Mouse (Mus musculus) ovary, postnatal 14 days (tissue): Measurements from ENCODE around the gene Rnaseh2a.
A peak's percentile ranks its signal among the peaks of the same experiment; 100 is the strongest.
"Not testable (repeated sequence)": the region's sequence is repeated elsewhere in the genome, so short reads cannot be mapped to it uniquely, and the experiment has no call there.

Source experiments
- DNase-seq: peaks from one replicate; pipeline ENCODE4 v3.0.0; 2022; ENCODE audit warnings: low spot score

Rnaseh2a gene

DNA sequence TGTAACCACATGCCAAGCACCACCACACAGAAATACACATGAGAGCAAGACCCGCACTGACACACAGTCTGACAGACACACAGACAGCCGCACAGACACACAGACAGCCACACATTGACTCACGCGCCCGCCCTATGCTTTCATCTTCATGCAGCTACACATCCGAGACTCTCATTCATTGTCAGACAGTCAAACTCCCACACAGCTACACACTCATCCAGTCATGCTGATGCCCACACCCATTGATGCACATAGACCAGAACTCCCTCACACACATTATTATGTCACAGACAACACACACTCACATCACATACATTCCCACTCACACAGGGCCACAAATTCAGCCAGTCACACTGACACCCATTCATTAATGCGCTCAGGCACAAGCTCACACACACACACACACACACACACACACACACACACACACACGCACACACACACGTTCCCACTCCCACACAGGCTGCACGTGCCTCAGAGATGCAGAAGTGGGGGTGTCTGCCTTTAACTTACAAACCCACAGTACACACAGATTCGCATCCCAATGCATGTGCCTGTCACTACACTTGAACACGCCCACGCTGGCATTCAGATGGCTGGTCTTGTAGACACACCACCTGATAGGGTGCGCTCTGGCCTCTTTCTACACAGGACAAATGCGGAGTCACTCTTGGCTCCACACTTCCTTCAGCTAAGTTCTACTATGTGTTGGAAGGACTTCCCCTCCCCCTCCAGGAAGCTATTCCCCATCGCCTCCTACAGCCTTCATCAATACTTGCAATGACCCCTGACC lies 35.6 kb downstream of the Rnaseh2a start:
- no peak for DNase-seq

DNA sequence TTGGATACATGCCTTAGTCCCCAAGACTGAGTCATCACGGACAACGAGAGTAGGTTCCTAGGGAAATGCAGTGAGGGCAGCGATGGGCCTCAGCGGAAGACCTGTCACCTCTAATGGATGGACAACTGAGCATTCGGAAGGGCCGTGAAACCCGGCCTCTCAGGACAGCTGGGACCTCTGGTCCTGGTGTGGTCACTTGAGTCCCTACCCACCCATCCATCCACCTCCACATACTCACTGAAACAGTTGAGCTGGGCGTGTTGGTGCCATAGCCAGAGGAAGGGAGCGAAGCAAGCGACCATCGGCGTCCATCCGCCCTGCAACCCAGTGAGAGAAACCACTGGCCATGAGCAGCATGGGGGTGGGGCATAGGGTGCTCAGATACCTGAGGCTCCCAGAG lies 39.0 kb downstream of the Rnaseh2a start:
- no peak for DNase-seq

DNA sequence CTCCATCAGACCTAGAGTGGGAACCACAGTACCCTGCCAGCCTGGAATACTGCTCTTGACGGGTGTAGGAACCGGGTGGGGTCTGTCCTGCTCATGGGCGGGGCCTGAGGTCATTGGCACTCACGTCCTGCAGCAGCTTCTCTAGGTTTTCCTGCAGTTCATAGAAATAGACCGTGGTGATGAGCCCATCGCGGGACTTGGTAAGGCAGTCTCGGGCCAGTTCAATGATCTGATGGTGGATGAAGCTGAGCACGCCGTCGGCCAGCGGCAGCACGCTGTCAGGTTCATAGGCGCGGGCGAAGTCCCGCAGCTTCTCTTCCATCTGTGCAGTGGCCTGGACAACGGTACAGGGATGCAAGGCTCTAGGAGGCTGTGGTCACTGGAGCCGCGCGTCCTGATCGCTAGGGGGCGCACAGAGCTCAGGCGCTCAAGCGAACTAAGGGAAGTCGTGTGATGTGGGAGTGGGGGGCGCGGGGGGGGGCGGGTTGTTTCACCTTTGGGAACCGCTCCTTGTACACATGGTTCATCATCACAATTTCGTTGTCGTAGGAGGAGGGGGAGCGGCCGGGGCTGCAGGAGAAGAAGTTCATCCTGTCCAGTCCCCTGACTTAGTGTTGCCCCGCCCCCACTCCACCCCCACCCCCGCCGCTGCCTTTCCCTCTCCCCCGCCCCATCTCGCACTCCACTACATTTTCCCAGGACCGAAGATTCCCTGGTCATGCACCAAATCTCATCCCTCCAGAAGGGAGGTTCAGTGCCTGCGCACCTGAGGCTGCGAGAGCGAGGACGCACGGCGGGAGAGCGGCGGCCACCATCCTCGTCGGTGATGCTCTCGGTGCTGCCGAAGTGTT lies 40.9 kb downstream of the Rnaseh2a start:
- peak; percentile 57 for DNase-seq

DNA sequence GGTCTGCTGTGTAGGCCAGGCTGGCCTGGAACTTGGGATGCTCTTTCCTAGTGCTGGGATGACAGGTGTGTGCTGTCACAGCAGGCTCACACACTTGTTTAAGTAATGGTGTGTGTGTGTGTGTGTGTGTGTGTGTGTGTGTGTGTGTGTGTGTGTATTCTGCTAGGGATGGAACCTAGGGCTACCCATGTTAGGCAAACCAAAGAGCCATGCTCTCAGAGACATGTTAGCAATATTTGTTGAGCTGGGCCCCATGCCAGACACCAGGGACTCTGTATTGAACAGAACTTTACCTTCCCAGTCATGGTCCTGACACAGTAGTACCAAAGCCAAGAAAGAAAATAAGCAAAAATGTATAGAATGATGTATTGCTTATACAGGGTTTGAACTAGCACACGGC lies 42.1 kb downstream of the Rnaseh2a start:
- no peak for DNase-seq

DNA sequence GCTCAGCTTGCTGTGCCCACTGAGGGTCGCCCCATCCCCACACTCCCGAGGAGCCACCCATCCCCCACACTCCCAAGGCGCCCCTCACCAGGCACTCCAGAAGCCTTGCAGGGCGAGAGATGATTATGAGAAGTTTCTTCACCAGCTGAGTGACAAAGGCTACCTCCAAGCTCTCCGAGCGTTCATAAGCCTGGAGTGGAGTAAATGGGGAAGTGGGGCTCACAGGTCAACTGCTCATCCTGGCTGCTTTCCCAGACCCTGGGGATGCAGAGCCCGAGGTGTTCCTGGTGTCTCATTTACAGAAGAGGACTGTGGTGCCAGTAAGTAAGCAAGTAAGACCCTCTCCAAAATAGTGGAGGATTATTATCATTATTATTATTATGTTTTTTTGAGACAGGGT lies 44.0 kb downstream of the Rnaseh2a start:
- DNase-seq, result no peak

DNA sequence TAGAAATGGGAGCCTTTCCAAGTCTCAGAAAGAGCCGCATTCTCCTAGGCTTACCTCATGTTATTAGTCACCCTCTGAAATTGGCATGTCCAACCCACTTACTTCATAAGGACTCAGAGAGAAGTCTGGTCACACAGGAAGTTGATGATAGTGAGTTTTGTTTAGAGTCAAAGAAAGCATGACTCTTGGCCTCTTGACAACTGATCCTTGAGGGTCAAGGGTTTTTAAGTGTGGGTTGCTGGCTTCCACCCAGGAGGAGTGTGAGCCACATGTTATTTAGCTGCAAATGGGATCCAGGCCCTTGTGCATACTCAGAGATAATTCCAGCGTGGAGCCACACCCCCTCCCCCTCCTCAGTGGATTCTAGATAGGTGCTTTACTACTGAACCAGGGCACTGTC lies 48.0 kb downstream of the Rnaseh2a start:
- DNase-seq, result no peak

DNA sequence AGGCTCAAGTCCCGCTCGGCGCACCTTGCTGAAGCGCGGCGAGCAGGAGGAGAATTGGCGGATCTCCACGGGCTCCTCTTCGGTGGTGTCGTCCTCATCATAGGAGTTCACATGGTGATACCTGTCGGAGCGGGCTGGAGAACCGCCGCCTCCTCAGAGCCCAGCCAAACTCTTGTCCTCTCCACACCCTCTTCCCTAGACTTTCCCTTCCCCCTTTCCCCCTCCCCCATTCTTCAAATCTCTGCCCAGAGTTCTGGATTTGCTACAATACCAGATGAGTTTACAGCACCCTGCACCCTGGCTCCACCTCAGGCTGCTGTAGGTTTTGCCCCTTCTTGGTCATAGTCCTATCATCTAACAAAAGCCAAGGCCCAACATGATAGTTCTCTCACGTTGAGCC lies 50.9 kb downstream of the Rnaseh2a start:
- DNase-seq, result no peak

DNA sequence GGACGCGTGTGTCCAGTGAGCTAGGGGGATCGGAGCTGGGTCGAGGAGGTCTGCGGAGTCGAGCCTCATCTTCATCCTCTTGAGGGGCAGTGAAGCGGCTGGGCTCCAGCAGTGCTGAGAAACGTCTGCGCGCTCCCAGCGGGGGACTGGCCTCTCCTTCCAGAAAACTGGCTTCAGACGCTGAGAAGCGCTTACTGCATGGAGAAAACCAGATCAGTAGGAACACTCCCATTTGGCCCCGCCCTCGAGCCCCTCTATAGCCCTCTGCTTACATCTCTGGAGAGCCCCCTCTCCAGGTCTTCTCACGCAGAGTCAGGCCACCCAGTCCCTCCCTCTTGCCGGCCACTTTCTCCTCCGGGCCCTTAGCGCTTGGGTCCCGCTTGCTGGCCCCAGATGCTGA lies 51.8 kb downstream of the Rnaseh2a start:
- DNase-seq, result no peak

DNA sequence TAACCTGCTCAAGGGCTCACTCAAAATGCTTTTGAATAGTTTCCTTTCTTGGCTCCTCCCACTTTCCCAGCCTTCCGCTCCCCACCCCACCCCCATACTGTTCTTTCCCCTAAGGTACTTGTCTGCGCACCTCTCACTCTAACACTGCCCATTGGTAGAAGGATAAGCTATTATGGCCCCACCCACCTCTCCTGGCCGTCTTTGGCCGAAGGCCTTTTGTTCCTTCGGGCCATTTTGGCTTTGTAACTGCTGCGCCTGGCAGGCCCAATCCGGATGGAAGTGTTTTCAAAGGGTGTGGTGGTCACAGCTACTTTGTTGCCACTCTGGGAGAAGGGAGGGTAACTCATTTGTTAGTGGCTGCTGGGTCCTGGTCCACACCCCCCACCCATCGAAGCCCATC lies 54.3 kb downstream of the Rnaseh2a start:
- no peak for DNase-seq

DNA sequence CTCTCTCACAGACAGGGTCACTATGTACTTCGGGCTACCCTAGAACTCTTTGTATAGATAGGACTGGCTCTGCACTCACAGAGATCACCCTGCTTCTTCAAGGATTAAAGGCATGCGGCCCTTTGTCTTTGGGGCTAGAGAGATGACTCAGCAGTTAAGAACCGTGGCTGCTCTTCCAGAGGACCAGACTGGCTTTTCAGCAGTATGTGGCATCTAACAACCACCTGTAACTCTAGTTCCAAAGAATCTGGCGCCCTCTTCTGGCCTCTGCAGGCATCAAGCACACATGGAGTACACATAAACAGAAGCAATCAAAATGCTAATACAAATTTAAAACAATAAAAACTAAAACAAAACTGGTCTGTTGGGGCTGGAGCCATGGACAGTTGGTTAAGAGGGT lies 55.6 kb downstream of the Rnaseh2a start:
- DNase-seq, result no peak

DNA sequence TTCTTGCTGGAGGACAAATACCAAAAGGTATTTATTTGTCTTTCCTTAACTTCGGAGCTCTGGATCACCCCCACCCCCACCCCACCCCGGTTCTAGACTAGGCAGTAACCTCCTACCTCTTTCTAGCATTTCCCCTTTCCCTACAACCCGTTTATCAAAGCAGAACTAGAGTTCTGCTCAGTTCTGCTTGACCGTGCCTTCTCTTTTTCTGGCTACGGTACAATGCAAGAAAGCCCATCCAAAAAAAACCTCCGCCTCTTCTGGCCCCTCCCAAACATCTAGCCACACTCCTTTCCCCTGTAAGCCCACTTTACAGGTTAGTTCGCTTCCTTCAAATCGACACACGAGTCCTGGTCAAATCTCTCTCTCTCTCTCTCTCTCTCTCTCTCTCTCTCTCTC lies 56.1 kb downstream of the Rnaseh2a start:
- no peak for DNase-seq

DNA sequence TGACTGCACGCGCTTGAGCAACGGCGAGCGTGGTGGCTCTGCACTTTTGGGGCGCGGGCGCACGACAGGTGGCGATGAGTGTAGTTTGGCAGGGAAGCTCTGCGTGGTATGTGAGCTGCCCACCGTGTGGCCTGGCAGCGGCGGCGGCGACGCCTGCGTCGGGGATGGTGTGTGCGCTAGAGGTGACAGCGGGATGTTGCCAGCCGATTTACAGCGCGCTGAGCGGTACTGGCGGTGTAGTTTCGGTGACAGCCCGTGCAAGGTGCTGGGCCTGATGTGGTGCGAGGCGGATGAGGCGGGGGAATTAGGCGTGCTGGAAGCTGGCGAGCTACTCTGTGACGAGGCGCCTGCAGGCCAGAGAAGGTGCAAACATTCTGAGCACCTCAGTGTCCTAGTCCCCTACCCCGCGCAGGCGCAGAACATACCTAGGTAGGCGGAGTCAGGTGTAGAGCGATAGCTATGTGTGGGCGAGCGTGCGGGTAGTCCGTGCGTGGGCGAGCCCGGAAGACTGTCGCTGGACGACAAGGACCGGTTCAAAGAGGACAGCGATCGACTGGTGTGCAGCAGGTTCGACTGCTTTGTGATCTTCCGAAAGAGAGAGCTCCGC lies 56.6 kb downstream of the Rnaseh2a start:
- DNase-seq, result peak; percentile 50

DNA sequence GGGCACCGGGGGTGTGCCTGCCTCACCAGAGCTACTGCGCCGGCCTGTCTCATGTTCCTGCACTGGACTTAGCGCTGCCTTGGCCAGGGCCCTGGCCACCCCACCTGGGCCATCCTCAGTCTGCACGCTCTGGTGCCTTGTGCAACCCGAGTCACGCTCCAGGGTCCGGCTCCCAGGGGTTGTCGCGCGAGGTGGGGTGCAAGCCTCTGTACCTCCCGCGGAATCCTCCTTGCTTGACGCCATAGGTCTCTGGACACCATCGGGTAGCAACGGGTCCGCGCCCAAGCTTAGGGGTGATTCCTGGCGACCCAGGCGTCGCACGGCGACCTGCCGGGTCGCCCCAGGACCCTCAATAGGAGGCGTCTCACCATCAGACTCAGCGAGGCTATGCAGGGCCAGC lies 57.2 kb downstream of the Rnaseh2a start:
- DNase-seq, result no peak

DNA sequence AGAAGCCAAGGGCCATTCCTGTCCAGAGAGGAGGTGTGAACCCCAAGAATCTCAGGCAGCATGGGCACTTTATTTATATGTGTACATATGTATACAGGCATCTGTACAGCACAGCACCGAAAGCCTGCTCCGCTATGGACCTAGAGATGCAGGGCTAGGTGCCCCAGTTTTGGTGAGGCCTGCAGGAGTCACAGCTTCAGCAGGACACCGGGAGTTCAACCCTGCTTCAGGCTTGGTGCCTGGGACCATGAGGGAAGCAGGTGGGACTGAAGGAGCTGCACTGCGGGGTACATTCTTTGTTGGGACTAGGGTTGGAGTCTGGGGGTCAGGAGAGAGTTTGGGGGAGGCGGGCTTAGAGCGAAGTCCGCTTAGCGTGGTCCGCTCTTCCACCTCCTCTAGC lies 57.7 kb downstream of the Rnaseh2a start:
- DNase-seq, result no peak

DNA sequence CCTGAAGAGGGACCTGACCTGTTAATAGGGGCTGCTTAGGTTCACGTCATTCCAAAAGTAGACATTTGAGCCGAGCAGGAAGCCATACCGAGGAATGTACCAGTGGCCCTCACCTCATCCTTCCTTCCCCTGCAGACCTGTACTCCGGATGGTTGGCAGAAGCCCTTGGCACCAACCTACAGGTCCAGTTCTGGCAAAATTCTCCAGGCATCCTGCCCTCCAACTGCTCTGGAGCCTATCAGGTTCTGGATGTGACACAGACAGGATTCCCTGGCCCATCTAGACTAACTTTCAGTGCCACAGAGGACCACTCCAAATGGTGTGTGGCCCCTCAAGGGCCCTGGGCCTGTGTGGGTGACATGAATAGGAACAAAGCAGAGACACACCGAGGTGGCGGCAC lies 59.0 kb downstream of the Rnaseh2a start:
- DNase-seq, result no peak

DNA sequence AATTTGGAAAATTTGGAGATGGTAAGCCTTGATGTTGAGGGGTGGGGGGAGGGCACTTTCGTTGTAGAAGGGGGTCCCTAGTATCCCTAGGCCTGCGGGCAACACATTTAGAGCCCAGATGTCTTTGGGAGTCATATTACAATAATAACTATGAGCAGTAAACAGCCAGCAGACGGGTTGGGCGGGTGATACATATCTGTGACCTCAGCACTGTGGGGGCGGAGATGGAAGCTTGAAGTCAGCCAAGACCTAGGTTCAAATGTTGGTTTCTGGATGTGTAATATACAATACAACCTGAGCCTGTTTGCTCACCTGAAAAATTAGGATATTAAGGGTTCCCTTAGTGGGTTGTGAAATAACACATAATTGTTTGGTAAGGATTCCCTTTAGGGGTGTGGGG lies 59.6 kb downstream of the Rnaseh2a start:
- DNase-seq, result no peak

DNA sequence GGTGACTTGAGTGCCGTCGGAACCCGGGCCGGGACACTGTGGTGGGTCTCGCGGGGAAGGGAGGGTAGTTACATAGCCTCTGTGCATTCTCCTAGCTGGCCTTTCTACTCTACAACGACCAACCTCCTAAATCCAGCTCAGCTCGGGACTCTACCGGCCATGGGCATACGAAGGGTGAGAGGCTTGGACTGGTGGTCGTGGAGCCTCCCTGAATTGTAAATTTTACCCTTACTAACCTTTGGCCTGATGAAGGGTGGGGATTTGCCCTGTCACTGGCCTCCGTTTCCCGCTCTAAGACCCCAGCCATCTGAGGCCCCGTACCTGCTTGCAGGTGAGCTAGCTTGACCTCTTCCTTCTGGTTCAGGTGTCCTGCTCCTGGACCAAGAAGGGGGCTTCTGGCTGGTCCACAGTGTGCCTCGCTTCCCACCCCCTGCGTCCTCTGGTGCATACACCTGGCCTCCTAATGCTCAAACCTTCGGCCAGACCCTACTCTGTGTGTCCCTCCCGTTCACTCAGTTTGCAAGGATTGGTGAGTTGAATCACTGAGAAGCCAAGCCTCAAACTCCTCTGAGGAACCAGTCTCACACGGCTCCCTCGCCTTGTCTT lies 60.3 kb downstream of the Rnaseh2a start:
- DNase-seq, result no peak

DNA sequence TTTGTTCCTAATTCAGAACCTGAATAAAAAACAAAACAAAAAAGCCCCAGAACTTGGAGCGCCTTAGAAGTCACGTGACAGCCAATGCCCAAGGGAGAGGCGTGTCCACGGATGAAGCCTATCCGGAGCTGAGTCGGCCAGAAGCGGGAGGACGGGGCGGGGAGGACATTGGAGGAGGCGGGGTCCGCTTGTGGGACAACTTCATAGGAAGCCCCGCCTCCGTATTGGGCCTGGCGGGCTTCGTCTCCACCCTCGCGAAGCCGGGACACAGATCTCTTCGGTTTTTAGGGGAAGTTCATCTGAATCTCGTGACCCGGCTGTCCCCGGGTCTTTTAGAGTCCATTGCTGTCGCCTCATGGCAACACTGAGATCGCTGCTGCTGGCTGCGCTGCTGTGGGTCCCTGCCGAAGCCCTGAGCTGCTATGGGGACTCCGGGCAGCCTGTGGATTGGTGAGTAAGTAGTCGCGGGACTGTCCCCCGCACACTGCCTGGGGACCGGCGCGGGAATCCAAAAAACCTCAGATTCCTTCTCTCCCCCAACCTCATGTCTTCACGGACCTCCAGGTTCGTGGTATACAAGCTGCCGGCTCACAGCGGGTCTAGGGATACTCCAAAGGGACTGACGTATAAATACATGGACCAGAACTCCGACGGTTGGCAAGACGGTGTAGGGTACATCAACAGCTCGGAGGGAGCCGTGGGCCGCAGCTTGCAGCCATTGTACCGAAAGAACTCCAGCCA lies 61.0 kb downstream of the Rnaseh2a start, which contains the start of gene Dnase2a:
TSS of gene Dnase2a (plus strand) at position 140 of the 741 bp plus-strand sequence.
- DNase-seq, result peak; percentile 86

DNA sequence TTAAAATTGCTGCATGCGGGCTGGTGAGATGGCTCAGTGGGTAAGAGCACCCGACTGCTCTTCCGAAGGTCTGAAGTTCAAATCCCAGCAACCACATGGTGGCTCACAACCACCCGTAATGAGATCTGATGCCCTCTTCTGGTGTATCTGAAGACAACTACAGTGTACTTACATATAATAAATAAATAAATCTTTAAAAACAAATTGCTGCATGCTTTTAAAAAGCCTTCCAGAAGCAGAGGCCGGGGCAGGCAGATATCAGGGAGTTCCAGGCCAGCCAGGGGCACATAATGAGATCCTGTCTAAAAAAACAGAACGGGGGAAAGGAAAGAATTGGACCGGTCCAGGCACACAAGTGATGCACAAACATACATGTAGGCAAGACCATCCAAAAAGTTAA lies 61.6 kb downstream of the Rnaseh2a start:
- DNase-seq, result not testable (repeated sequence)

DNA sequence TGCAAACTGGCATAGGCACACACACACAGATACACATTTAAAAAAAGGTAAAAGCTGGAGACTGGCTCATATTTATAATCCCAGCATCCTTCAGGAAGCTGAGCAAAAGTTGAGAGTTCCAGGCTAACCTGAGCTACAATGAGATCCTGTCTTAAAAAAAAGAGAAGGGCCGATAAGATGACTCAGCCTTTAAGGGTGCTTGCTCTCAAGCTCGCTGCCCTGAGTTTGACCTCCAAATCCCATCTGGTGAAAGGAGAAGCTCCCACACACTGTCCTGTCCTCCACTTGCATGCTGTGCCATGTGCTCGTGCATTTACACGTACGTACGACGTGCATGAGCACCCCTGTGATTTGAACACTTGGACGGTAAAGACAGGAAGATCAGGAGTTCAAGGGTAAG lies 62.1 kb downstream of the Rnaseh2a start:
- DNase-seq, result no peak

DNA sequence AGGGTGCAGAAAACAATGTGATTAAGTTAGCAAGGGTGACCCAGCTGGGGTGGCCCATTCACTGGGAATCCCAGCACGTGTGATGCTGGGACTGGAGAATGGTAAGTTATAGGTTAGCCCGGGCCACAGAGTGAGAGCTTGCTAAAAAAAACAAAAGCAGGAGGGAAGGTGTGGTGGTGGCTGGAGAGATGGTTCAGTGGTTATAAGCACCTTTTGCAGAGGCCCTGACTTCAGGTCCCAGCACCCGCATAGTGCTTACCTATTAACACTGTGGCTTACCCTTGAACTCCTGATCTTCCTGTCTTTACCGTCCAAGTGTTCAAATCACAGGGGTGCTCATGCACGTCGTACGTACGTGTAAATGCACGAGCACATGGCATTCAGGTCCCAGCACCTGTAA lies 62.5 kb downstream of the Rnaseh2a start:
- no peak for DNase-seq
